Mouse (Mus musculus): ENCODE measurements around the gene Kctd2. TPM values are rescaled to one million over a fixed set of nuclear protein-coding genes. Genes with fewer than 3 reads are reported as not detected.

The Kctd2 gene
- total and polyA plus RNA-seq, 3 experiments = 6.8 to 14.0 (median 13.7) TPM

DNA sequence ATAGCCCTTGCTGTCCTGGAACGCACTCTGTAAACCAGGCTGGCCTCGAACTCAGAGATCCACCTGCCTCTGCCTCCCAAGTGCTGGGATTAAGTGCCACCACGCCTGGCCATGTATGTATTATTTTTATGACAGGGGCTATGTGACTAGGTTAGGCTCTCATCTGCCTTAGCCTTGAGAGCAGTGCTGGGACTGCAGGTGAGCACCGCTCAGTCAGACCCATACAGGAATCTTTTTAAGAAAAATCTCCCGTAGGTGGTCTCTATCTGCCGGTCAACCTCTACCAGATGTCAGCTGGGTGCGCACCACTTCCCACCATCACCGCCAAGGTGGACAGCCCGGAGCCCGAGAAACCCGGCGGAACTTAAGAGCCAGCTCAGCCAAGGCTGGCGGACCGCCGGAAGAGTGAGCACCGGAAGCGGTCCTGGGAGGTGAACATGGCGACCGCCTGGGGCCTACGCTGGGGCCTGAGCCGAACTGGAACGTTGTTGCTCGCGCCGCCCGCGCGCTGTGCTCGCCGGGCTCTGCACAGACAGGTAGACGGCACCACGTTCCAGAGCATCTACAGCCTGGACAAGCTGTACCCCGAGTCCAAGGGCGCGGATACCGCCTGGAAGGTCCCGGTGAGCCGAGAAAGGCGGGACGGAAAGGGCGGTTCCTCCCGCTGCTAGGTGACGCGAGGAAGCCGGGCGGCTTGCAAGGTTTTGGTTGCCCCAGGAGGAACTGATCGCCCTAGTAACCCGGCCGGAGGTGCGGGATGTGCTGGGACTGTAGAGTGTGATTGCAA lies 16.4 kb upstream of the Kctd2 start, which contains the start of gene Mrpl58:
Gene Mrpl58 (plus strand): TSS at position 415 of the 787 bp plus-strand sequence.
- Histone ChIP-seq H3K4me2 (ENCODE audit: insufficient read depth, low read depth, poor library complexity, severe bottlenecking) (peak within 1 kb of the TSS; percentile 83), H3K36me3 (replicated peaks in 1 of 2; ENCODE audit: control insufficient read depth in 1 of 2, insufficient read depth in 1 of 2, low read length in 1 of 2) (peaks cover 8 to 34% of the 10 kb centered on the region in 2 experiments), H3K4me1 (ENCODE audit: control insufficient read depth in 1 of 2, insufficient read depth in 2 of 2) (peaks cover 6 to 20% of the 10 kb centered on the region in 2 experiments; a peak in 3 of 4 replicates), H3K4me3 (replicated peaks in 1 of 3; ENCODE audit: low read depth in 2 of 3, low read length in 2 of 3, poor library complexity in 1 of 3) (peak within 1 kb of the TSS; percentile 67 to 94 (median 92)), H3K27me3 (replicated peaks) (peaks cover 20% of the 10 kb centered on the region), H3K79me2 (replicated peaks; ENCODE audit: control insufficient read depth, extremely low read depth, insufficient read depth, poor library complexity, severe bottlenecking) (0 out of 2 replicates have a peak, but pooled peaks cover 2% of the 10 kb centered on the region), H3K9me3 (replicated peaks; ENCODE audit: low read length) (no peaks in the 10 kb centered on the region), H3K9ac (ENCODE audit: insufficient read depth, low read depth) (peak within 1 kb of the TSS; percentile 89), H3K27ac (ENCODE audit: insufficient read depth, low read depth) (peak within 1 kb of the TSS; percentile 88)
- in situ Hi-C loops (cut with MboI; ENCODE audit: low pct_ligation_motif_present, low pct_unique_long_range_greater_than_20kb, low sequenced_read_pairs) (no loop called here), dilution Hi-C loops (cut with MboI; ENCODE audit: extremely low pct_ligation_motif_present, extremely low pct_unique_long_range_greater_than_20kb, low sequenced_read_pairs) (no loop called here)
- peak; percentile 88 for DNase-seq (ENCODE audit: extremely low read depth)
- no peak; the same call in 1 of the 2 replicates for TF ChIP-seq EP300 (IDR thresholded peaks at IDR 0.05; ENCODE audit: low read length)
- TF ChIP-seq KAT2A (IDR thresholded peaks at IDR 0.05; ENCODE audit: insufficient replicate concordance, low read length) = peak; percentile 92; the same call in 1 of the 2 replicates
- TF ChIP-seq TCF12 (IDR thresholded peaks at IDR 0.05; ENCODE audit: low read depth, low read length) = peak; percentile 98
- peak; percentile 80; the same call in 1 of the 2 replicates for TF ChIP-seq RCOR1 (conservative IDR thresholded peaks at IDR 0.05; ENCODE audit: low read depth, low read length)
- TF ChIP-seq JUND (conservative IDR thresholded peaks at IDR 0.05; ENCODE audit: low read depth, low read length) = no peak
- peak; percentile 19 for TF ChIP-seq ETS1 (conservative IDR thresholded peaks at IDR 0.05; ENCODE audit: low read depth, low read length)
- peak; percentile 72 for TF ChIP-seq MAX (IDR thresholded peaks at IDR 0.05; ENCODE audit: low read length)
- TF ChIP-seq HCFC1 (IDR thresholded peaks at IDR 0.05; ENCODE audit: low read depth, low read length) = peak; percentile 97
- no peak for TF ChIP-seq SMC3 (IDR thresholded peaks at IDR 0.05; ENCODE audit: low read depth, low read length)
- TF ChIP-seq BHLHE40 (IDR thresholded peaks at IDR 0.05; ENCODE audit: low read depth, low read length) = no peak; the same call in 1 of the 2 replicates
- peak; percentile 100 for TF ChIP-seq UBTF (IDR thresholded peaks at IDR 0.05; ENCODE audit: low read depth, low read length)
- TF ChIP-seq SIN3A (IDR thresholded peaks at IDR 0.05; ENCODE audit: low read length) = peak; percentile 99
- no peak for TF ChIP-seq CTCF (conservative IDR thresholded peaks at IDR 0.05 in 1 of 2, IDR thresholded peaks at IDR 0.05 in 1 of 2; ENCODE audit: low read depth in 2 of 2, low read length in 2 of 2)
- TF ChIP-seq RAD21 (IDR thresholded peaks at IDR 0.05; ENCODE audit: low read depth, low read length) = no peak
- TF ChIP-seq POLR2A (IDR thresholded peaks at IDR 0.05; ENCODE audit: low read depth, low read length) = peak; percentile 95
- peak; percentile 84 for TF ChIP-seq MAZ (IDR thresholded peaks at IDR 0.05; ENCODE audit: low read depth, low read length)
- peak; percentile 74 for TF ChIP-seq MEF2A (IDR thresholded peaks at IDR 0.05; ENCODE audit: borderline replicate concordance, low read depth, low read length)
- no peak for TF ChIP-seq USF2 (conservative IDR thresholded peaks at IDR 0.05; ENCODE audit: low read depth, low read length)
- peak; percentile 95 for TF ChIP-seq NELFE (IDR thresholded peaks at IDR 0.05; ENCODE audit: low read depth, low read length)
- peak; percentile 77 for TF ChIP-seq IRF4 (IDR thresholded peaks at IDR 0.05; ENCODE audit: low read depth, low read length)
- peak; percentile 93; the same call in 1 of the 2 replicates for TF ChIP-seq ZMIZ1 (IDR thresholded peaks at IDR 0.05; ENCODE audit: low read depth, low read length)
- TF ChIP-seq USF1 (IDR thresholded peaks at IDR 0.05; ENCODE audit: low read depth, low read length) = no peak
- peak; percentile 77; the same call in 1 of the 2 replicates for TF ChIP-seq MYC (IDR thresholded peaks at IDR 0.05; ENCODE audit: low read depth, low read length)
- 0 out of 2 replicates have a peak, but pooled peaks have one; percentile 15 for TF ChIP-seq E2F4 (IDR thresholded peaks at IDR 0.05; ENCODE audit: insufficient replicate concordance, low read depth, low read length)
- no peak for TF ChIP-seq ZC3H11A (IDR thresholded peaks at IDR 0.05; ENCODE audit: low read depth, low read length)
- peak; percentile 79; the same call in 1 of the 2 replicates for TF ChIP-seq TBP (conservative IDR thresholded peaks at IDR 0.05; ENCODE audit: low read depth, low read length)
- TF ChIP-seq ZKSCAN1 (IDR thresholded peaks at IDR 0.05; ENCODE audit: borderline replicate concordance, low read depth, low read length) = no peak; the same call in 1 of the 2 replicates
- peak; percentile 87 for TF ChIP-seq ELF1 (IDR thresholded peaks at IDR 0.05; ENCODE audit: low read depth, low read length)
- no peak; the same call in 1 of the 2 replicates for TF ChIP-seq GABPA (IDR thresholded peaks at IDR 0.05; ENCODE audit: insufficient replicate concordance, low read depth, low read length)
- peak; percentile 83; the same call in 1 of the 2 replicates for TF ChIP-seq POLR2AphosphoS2 (IDR thresholded peaks at IDR 0.05; ENCODE audit: low read depth, low read length)
- 0 out of 2 replicates have a peak, but pooled peaks have one; percentile 52 for TF ChIP-seq CHD1 (IDR thresholded peaks at IDR 0.05; ENCODE audit: low read depth, low read length)
- TF ChIP-seq JUN (IDR thresholded peaks at IDR 0.05; ENCODE audit: insufficient read depth, low read depth, low read length) = no peak
- no peak for TF ChIP-seq PAX5 (IDR thresholded peaks at IDR 0.05; ENCODE audit: low read length)
- peak; percentile 66 for TF ChIP-seq NRF1 (IDR thresholded peaks at IDR 0.05; ENCODE audit: low read depth, low read length)
- TF ChIP-seq MAFK (IDR thresholded peaks at IDR 0.05; ENCODE audit: insufficient replicate concordance, low read length) = no peak
- peak; percentile 95 for TF ChIP-seq MXI1 (IDR thresholded peaks at IDR 0.05; ENCODE audit: low read depth, low read length)
- TF ChIP-seq ZNF384 (IDR thresholded peaks at IDR 0.05; ENCODE audit: low read depth, low read length) = no peak
- TF ChIP-seq CHD2 (IDR thresholded peaks at IDR 0.05; ENCODE audit: low read length) = peak; percentile 64; the same call in 1 of the 2 replicates

All from CH12.LX (cell line).